Mouse (Mus musculus): Measurements from ENCODE around the gene Cygb. TPM values are rescaled to one million over a fixed set of nuclear protein-coding genes. Genes with fewer than 3 reads are reported as not detected.

Gene Cygb
- polyA plus RNA-seq, 2 experiments: 0.44 to 0.64 TPM

DNA sequence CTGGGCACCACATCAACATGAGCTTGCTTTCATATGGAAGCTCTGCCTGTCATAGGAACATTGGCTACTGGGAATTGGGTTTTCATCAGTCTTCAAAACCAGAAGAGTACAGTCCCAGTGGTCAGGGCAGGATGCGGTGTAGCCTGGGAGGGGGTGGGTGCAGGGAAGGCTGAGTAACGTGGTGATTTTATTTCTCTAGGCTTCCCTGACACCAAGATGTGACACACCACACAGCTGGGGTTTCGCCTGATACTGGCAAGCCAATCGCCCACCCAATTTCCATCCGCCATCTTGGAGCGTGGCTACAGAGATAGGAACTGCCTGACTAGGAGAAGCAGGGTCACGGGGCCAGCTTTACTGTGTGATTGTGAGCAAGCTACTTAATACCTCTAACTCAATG, 35.4 kb downstream of the Cygb start:
- no peaks in the 10 kb centered on the region for H3K36me3 ChIP-seq (replicated peaks; ENCODE audit: control insufficient read depth, insufficient read depth, low read depth)
- ATAC-seq (ENCODE audit: insufficient read depth) (no peak), DNase-seq (ENCODE audit: low read depth in 3 of 3, low spot score in 3 of 3) (no peak)
- no peaks in the 10 kb centered on the region for H3K9me3 ChIP-seq (ENCODE audit: control insufficient read depth, low read length)
- no peak for TF ChIP-seq CTCF (IDR thresholded peaks at IDR 0.05; ENCODE audit: low read depth)
- TF ChIP-seq EP300 (IDR thresholded peaks at IDR 0.05; ENCODE audit: low read depth): no peak
- no peaks in the 10 kb centered on the region for H3K27me3 ChIP-seq (ENCODE audit: control insufficient read depth, insufficient read depth, low read length)
- no peak overlapping the region for H3K9ac ChIP-seq (replicated peaks)
- H3K27ac ChIP-seq: peak overlapping the region; percentile 10; the same call in 1 of the 2 replicates
- 0 out of 2 replicates have a peak overlapping the region, but pooled peaks have one; percentile 84 for H3K4me2 ChIP-seq (ENCODE audit: low read depth)
- no peak overlapping the region for H3K4me3 ChIP-seq (ENCODE audit: insufficient read depth in 1 of 2, low read depth in 2 of 2, low read length in 2 of 2)
- WGBS (ENCODE audit: insufficient replicate concordance): 68% methylated on average over 7 of the region's 7 CpGs
- H3K4me1 ChIP-seq (replicated peaks; ENCODE audit: control insufficient read depth in 2 of 2, insufficient read depth in 2 of 2, low read length in 1 of 2): peaks cover 89% of the 10 kb centered on the region in 2 experiments

DNA sequence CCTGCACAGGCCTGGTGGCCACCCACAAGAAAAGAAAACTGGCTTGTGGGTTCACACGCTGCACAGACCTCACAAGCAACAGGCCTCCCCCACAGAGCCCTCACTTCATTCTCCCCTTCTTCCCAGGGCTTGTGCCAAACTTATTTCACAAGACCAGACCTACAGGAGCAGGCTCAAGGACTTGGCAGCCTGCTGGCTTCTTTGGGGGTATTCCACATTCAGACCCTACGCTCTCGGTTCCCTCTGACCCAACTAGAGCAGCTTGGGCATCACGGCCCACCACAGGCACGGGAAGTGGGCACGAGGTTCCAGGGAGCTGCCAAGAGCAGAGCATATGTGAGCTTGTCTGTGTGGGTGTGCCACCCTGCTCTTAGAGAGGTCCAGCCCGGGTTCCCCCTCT, 36.5 kb downstream of the Cygb start:
- no peaks in the 10 kb centered on the region for H3K36me3 ChIP-seq (replicated peaks; ENCODE audit: control insufficient read depth, insufficient read depth, low read depth)
- ATAC-seq (ENCODE audit: insufficient read depth): no peak
- H3K9ac ChIP-seq (replicated peaks): no peak overlapping the region
- no peaks in the 10 kb centered on the region for H3K27me3 ChIP-seq (ENCODE audit: control insufficient read depth, insufficient read depth, low read length)
- peak overlapping the region; percentile 80; the same call in 1 of the 2 replicates for H3K27ac ChIP-seq
- no peaks in the 10 kb centered on the region for H3K9me3 ChIP-seq (ENCODE audit: control insufficient read depth, low read length)
- no peak overlapping the region for H3K4me3 ChIP-seq (ENCODE audit: insufficient read depth in 1 of 2, low read depth in 2 of 2, low read length in 2 of 2)
- no peak for DNase-seq (ENCODE audit: low read depth in 3 of 3, low spot score in 3 of 3)
- WGBS (ENCODE audit: insufficient replicate concordance): 79% methylated on average over 7 of the region's 7 CpGs
- H3K4me2 ChIP-seq (ENCODE audit: low read depth): no peak overlapping the region
- H3K4me1 ChIP-seq (replicated peaks; ENCODE audit: control insufficient read depth in 2 of 2, insufficient read depth in 2 of 2, low read length in 1 of 2): peaks cover 88 to 92% of the 10 kb centered on the region in 2 experiments
- TF ChIP-seq EP300 (IDR thresholded peaks at IDR 0.05; ENCODE audit: low read depth): no peak
- no peak for TF ChIP-seq CTCF (IDR thresholded peaks at IDR 0.05; ENCODE audit: low read depth)

DNA sequence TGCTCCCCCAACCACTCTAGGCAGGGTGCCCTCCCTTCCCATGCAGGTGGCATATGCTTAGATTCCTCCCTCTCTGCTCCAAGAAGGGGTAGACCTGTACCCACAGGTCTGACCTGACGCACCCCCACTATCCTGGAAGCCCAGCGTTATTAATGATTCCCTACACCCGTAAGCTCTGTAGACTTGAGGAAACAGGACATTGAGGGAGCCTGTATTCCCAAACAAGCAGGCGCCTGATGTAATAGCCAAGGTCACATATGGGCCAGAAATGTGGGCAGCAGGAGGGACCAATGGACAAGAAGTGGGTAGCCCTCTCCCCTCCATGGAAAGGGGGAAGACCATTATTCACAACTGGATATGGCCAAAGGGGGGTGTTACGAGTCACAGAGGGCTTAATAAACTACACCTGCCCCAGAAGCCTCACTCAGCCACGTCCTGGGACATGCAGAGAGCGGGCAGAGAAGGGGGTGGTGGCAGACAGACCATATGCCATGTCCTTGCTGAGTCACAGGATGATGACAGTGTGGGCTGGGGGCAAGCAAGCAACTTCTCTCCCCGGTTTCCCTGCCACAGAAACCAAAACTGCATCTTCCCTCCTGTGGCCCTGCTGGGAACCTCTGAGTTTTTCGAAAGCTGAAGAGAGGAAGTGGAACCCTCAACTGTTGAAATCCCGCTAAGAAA, 37.5 kb downstream of the Cygb start:
- peak overlapping the region; percentile 77 for H3K4me2 ChIP-seq (ENCODE audit: low read depth)
- peaks cover 80 to 89% of the 10 kb centered on the region in 2 experiments for H3K4me1 ChIP-seq (replicated peaks; ENCODE audit: control insufficient read depth in 2 of 2, insufficient read depth in 2 of 2, low read length in 1 of 2)
- no peaks in the 10 kb centered on the region for H3K36me3 ChIP-seq (replicated peaks; ENCODE audit: control insufficient read depth, insufficient read depth, low read depth)
- H3K4me3 ChIP-seq (ENCODE audit: insufficient read depth in 1 of 2, low read depth in 2 of 2, low read length in 2 of 2): peak overlapping the region; percentile 1 to 44; a peak in 2 of 4 replicates
- no peaks in the 10 kb centered on the region for H3K9me3 ChIP-seq (ENCODE audit: control insufficient read depth, low read length)
- no peak for ATAC-seq (ENCODE audit: insufficient read depth)
- no peaks in the 10 kb centered on the region for H3K27me3 ChIP-seq (ENCODE audit: control insufficient read depth, insufficient read depth, low read length)
- peak overlapping the region; percentile 80 for H3K27ac ChIP-seq
- TF ChIP-seq CTCF (IDR thresholded peaks at IDR 0.05; ENCODE audit: low read depth) (no peak; the same call in none of the 2 replicates), EP300 (IDR thresholded peaks at IDR 0.05; ENCODE audit: low read depth) (no peak)
- H3K9ac ChIP-seq (replicated peaks): peak overlapping the region; percentile 55; the same call in 1 of the 2 replicates
- peak in 1 of 3 experiments; percentile 24 for DNase-seq (ENCODE audit: low read depth in 3 of 3, low spot score in 3 of 3)
- 36% methylated on average over 10 of the region's 10 CpGs for WGBS (ENCODE audit: insufficient replicate concordance)

DNA sequence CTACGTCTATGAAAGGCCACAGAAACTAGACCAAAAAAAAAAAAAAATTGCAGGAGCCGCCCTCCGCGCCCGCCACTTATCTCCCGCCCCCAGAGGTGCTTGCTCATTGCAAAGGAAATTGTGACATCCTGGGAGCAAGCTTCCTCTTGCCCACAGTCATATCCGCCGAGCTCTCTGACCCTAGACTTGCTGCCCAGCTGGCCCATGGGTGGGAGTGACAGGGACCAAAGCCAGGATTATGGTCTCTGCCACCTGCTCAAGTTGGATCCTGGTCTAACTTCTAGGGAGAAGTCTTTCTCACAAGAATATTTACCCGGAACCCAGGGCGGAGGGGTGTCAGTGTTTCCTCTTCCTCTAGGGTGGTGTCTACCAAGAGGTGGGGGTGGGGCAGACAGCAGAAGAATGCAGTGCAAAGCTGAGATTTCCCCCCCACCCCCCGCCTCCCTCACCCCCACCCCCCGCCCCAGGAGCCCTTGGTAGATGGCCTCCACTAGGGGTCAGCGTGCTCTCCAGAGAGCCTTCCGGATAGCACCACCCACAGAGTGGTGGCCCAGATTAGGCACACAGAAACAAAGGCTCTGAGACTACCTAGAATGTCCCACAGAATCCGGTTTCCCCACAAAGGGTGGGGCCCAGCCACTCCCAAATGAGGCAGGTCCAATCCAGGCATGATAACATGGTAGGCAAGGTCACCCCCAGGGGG, 38.2 kb downstream of the Cygb start:
- Histone ChIP-seq H3K36me3 (replicated peaks; ENCODE audit: control insufficient read depth, insufficient read depth, low read depth) (no peaks in the 10 kb centered on the region), H3K27ac (peak overlapping the region; percentile 80), H3K9ac (replicated peaks) (peak overlapping the region; percentile 59), H3K4me3 (ENCODE audit: insufficient read depth in 1 of 2, low read depth in 2 of 2, low read length in 2 of 2) (peak overlapping the region; percentile 44 to 61), H3K4me2 (ENCODE audit: low read depth) (peak overlapping the region; percentile 77), H3K4me1 (replicated peaks; ENCODE audit: control insufficient read depth in 2 of 2, insufficient read depth in 2 of 2, low read length in 1 of 2) (peaks cover 73 to 82% of the 10 kb centered on the region in 2 experiments), H3K9me3 (ENCODE audit: control insufficient read depth, low read length) (no peaks in the 10 kb centered on the region), H3K27me3 (ENCODE audit: control insufficient read depth, insufficient read depth, low read length) (no peaks in the 10 kb centered on the region)
- ATAC-seq (ENCODE audit: insufficient read depth) (peak; percentile 73), DNase-seq (ENCODE audit: low read depth in 3 of 3, low spot score in 3 of 3) (peak; percentile 80 to 84 (median 80))
- WGBS (ENCODE audit: insufficient replicate concordance): 4% methylated on average over 15 of the region's 15 CpGs
- TF ChIP-seq CTCF (IDR thresholded peaks at IDR 0.05; ENCODE audit: low read depth) (peak; percentile 59), EP300 (IDR thresholded peaks at IDR 0.05; ENCODE audit: low read depth) (peak; percentile 73)

DNA sequence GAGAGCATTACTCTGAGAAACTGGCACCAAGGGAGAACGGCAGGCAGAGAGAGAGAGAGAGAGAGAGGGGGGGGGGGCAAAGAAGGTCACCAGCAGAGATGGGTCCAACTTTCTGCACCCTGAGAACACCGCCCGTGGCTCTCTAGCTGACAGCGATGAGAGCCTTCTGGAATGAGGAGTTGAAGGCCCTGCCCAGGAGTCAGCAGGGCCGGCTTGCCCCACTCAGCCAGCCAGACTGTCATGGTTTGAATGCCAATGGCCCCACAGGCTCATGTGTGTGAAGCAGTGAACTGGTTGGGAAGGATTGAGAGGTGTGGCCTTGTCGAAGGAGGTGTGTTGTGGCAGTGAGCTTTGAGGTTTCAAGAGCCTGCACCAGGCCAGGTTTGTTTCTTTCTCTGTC, 40.9 kb downstream of the Cygb start:
- TF ChIP-seq CTCF (IDR thresholded peaks at IDR 0.05; ENCODE audit: low read depth) (no peak), EP300 (IDR thresholded peaks at IDR 0.05; ENCODE audit: low read depth) (no peak)
- peak overlapping the region; percentile 37; the same call in 1 of the 2 replicates for H3K9ac ChIP-seq (replicated peaks)
- H3K9me3 ChIP-seq (ENCODE audit: control insufficient read depth, low read length): no peaks in the 10 kb centered on the region
- H3K4me3 ChIP-seq (ENCODE audit: insufficient read depth in 1 of 2, low read depth in 2 of 2, low read length in 2 of 2): no peak overlapping the region
- no peak overlapping the region for H3K4me2 ChIP-seq (ENCODE audit: low read depth)
- peaks cover 5% of the 10 kb centered on the region; the same call in 1 of the 2 replicates for H3K36me3 ChIP-seq (replicated peaks; ENCODE audit: control insufficient read depth, insufficient read depth, low read depth)
- H3K27ac ChIP-seq: no peak overlapping the region
- H3K27me3 ChIP-seq (ENCODE audit: control insufficient read depth, insufficient read depth, low read length): no peaks in the 10 kb centered on the region
- ATAC-seq (ENCODE audit: insufficient read depth) (no peak), DNase-seq (ENCODE audit: low read depth in 3 of 3, low spot score in 3 of 3) (no peak)
- 85% methylated on average over 6 of the region's 6 CpGs for WGBS (ENCODE audit: insufficient replicate concordance)
- H3K4me1 ChIP-seq (replicated peaks; ENCODE audit: control insufficient read depth in 2 of 2, insufficient read depth in 2 of 2, low read length in 1 of 2): peaks cover 48 to 56% of the 10 kb centered on the region in 2 experiments

Data from liver, embryonic 14.5 days (tissue).